Mouse (Mus musculus) lung, embryonic 14.5 days (tissue): ENCODE data around the gene Fam50b. TPM values are rescaled to one million over a fixed set of nuclear protein-coding genes. Genes with fewer than 3 reads are reported as not detected.

Source experiments
- ATAC-seq: fragments of 200-750 bp; cut with Nextera tagmentation; 2 replicates; pipeline ENCODE4 v1.8.0; 2017; ENCODE audit warnings: mild to moderate bottlenecking, moderate TSS enrichment, moderate library complexity; ENCODE audit not compliant: insufficient read depth
- DNase-seq: peaks from one replicate; pipeline ENCODE4 v3.0.0-alpha.2; 2015
- H3K27ac ChIP-seq: fragments of 300-500 bp; sonication (generic); 2 replicates; pipeline ENCODE4 v1.5.1; 2014; ENCODE audit warnings: low read depth, mild to moderate bottlenecking, moderate library complexity
- H3K27me3 ChIP-seq: fragments of 300-500 bp; sonication (generic); 2 replicates; pipeline ENCODE4 v1.6.1; 2014; ENCODE audit warnings: low read length, control low read depth; ENCODE audit not compliant: insufficient read depth
- H3K36me3 ChIP-seq: fragments of 300-500 bp; sonication (generic); 2 replicates; pipeline ENCODE4 v1.6.1; 2014; ENCODE audit warnings: control low read depth; ENCODE audit not compliant: insufficient read depth
- H3K4me1 ChIP-seq: fragments of 300-500 bp; sonication (generic); 2 replicates; pipeline ENCODE4 v1.6.1; 2014; ENCODE audit warnings: antibody characterized with exemption, control low read depth; ENCODE audit not compliant: insufficient read depth
- H3K4me2 ChIP-seq: fragments of 300-500 bp; sonication (generic); 2 replicates; pipeline ENCODE4 v1.6.1; 2014; ENCODE audit warnings: mild to moderate bottlenecking
- H3K4me3 ChIP-seq: fragments of 300-500 bp; sonication (generic); 2 replicates; pipeline ENCODE4 v1.5.1; 2014; ENCODE audit warnings: low read depth, low read length
- H3K9ac ChIP-seq: fragments of 300-500 bp; sonication (generic); 2 replicates; pipeline ENCODE4 v1.6.1; 2014
- H3K9me3 ChIP-seq: fragments of 300-500 bp; sonication (generic); 2 replicates; pipeline ENCODE4 v1.6.1; 2016; ENCODE audit warnings: low read depth, low read length, control low read depth
- CTCF ChIP-seq: IDR thresholded peaks from 2 replicates; pipeline ENCODE4 v1.5.1; 2016; ENCODE audit warnings: antibody characterized with exemption, low read depth
- WGBS: fragments of 180-500 bp; shearing (Covaris S2); extraction: QIAGEN DNeasy Blood & Tissue Kit; methylation state at CpG from one replicate; pipeline ENCODE4 v1.1.7; 2014; 5-methylcytosine and 5-hydroxymethylcytosine counted together
- polyA plus RNA-seq: library from polyadenylated mRNA; unstranded; fragments of >200 nt; fragmentation: Nextera tagmentation; extraction: Ambion mirVana; gene quantifications from 2 replicates; pipeline ENCODE4 v1.2.1, GENCODE M21; 2014

The Fam50b gene
- polyA plus RNA-seq, 1 experiment from 2014 or later = not detected

DNA sequence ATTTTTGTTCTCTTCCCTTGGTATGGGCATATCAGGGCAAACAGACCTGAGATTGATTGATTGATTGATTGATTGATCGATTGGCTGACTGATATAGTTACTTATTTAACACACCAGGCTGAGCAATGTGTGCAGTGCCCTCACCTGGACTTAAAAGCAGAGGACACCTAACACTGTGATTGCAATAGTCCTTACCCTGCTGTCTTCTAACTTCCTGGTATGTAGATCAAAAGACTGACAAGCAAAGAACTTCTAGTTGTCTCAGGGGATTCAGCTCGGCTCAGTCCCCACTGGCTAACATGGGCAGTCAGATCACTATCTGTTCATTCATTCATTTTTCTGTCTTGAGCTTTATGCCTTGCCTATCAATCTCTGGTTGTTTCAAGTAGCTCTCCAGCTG is 31.3 kb upstream of the Fam50b start:
- WGBS = 46% methylated on average over 2 of the region's 2 CpGs
- no peak for ATAC-seq

DNA sequence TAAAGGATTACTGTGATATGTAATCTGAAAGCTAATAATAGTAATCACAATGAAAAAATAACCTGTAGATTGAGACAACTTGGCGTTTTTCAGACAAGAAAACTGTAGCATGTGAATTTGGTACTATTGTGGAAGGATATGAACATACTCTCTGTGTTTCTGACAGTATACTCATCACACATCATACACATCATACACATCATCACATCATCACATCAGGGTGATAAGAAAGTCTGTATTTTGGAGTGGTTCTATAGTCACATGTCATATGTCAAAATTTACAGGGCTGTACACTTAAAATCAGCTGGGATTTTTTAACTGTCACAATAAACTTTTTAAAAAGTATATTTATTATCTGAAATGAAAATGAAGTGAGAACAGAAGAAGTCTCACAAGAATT is 30.9 kb upstream of the Fam50b start:
- ATAC-seq (peak; percentile 56; the same call in 1 of the 2 replicates), DNase-seq (peak; percentile 66)
- Histone ChIP-seq H3K4me1 (no peaks in the 10 kb centered on the region), H3K9ac (no peak overlapping the region), H3K27ac (no peak overlapping the region), H3K36me3 (no peaks in the 10 kb centered on the region), H3K4me2 (no peak overlapping the region), H3K4me3 (no peak overlapping the region), H3K27me3 (no peaks in the 10 kb centered on the region), H3K9me3 (no peaks in the 10 kb centered on the region)
- no peak for TF ChIP-seq CTCF
- WGBS = 51% methylated on average over 1 of the region's 1 CpGs

More for the DNA sequence above, 31.3 kb upstream of the Fam50b start:
- Histone ChIP-seq H3K4me1 (no peaks in the 10 kb centered on the region), H3K27me3 (no peaks in the 10 kb centered on the region), H3K9ac (no peak overlapping the region), H3K36me3 (no peaks in the 10 kb centered on the region), H3K4me3 (no peak overlapping the region), H3K9me3 (no peaks in the 10 kb centered on the region), H3K4me2 (no peak overlapping the region), H3K27ac (no peak overlapping the region)
- TF ChIP-seq CTCF = no peak
- no peak for DNase-seq

DNA sequence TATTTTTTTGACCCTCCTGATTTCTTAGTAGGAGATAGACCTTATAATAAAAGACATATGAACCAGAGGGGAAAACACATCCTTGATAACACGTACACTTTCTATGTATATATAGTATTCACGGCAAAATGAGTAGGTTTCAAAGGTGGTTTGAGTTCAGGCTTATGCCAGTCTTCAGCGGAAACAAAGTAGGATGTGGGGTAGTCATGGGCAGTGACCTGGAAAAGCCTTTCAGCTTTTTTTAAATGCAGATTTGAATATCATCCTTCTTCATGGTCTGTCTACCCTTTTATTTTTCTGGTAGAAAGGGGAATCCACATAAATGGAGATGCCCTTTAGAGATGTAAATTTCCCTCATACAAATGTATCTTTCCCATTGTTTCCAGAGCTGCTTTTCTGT is 29.8 kb upstream of the Fam50b start:
- no peak overlapping the region for H3K27ac ChIP-seq
- ATAC-seq (no peak), DNase-seq (no peak)
- no peaks in the 10 kb centered on the region for H3K9me3 ChIP-seq
- no peak for TF ChIP-seq CTCF
- 84% methylated on average over 3 of the region's 3 CpGs for WGBS
- H3K9ac ChIP-seq = no peak overlapping the region
- no peaks in the 10 kb centered on the region for H3K36me3 ChIP-seq
- 0 out of 2 replicates have a peak, but pooled peaks cover 5% of the 10 kb centered on the region for H3K4me1 ChIP-seq
- no peak overlapping the region for H3K4me2 ChIP-seq
- H3K27me3 ChIP-seq = no peaks in the 10 kb centered on the region
- H3K4me3 ChIP-seq = no peak overlapping the region

DNA sequence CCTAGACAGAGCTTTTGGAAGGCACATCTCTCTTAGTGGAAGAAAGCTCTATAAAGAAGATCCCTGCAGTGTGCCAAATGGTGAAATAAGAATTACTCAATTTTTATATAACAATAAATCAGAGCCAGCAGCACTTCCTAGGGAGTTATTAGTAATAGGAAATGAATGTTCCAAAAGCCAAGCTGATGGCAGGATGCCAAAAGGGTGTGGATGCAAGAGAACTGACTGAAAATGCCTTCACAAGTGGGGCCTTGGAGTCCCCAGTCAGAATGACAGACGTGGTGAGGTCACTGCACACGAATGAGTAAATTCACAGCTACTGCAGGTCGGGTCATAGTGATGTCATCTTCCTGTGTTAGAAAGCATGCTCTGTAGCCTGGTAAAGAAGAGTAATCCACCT is 25.7 kb upstream of the Fam50b start:
- no peak overlapping the region for H3K4me3 ChIP-seq
- TF ChIP-seq CTCF = no peak
- no peak overlapping the region for H3K9ac ChIP-seq
- ATAC-seq (peak; percentile 64), DNase-seq (peak; percentile 93)
- 22% methylated on average over 3 of the region's 3 CpGs for WGBS
- no peaks in the 10 kb centered on the region for H3K9me3 ChIP-seq
- H3K4me1 ChIP-seq = 0 out of 2 replicates have a peak, but pooled peaks cover 5% of the 10 kb centered on the region
- H3K27me3 ChIP-seq = no peaks in the 10 kb centered on the region
- no peaks in the 10 kb centered on the region for H3K36me3 ChIP-seq
- H3K27ac ChIP-seq = no peak overlapping the region
- no peak overlapping the region for H3K4me2 ChIP-seq

DNA sequence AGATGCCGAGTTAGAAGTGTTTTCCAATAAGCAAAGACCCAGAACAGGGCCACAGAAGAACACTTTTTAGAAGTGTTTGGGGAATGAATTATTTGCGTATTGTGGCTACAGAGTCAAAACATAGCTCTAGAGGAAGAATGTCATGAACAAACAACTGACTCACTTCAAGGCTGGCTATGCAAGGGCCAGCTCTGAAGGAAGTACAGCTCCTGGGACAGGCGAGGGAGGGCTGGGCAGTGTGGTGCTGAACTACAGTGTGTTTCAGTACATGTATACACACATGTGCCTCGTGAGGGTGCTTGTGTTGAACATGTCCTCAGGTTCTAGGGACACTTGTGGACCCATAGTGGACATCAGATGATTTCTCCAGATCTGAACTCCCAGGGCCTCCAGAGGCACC is 25.1 kb upstream of the Fam50b start:
- Histone ChIP-seq H3K4me1 (0 out of 2 replicates have a peak, but pooled peaks cover 5% of the 10 kb centered on the region), H3K36me3 (no peaks in the 10 kb centered on the region), H3K9ac (no peak overlapping the region), H3K27me3 (no peaks in the 10 kb centered on the region), H3K4me3 (no peak overlapping the region), H3K4me2 (no peak overlapping the region), H3K27ac (no peak overlapping the region), H3K9me3 (no peaks in the 10 kb centered on the region)
- DNase-seq (no peak), ATAC-seq (no peak)
- TF ChIP-seq CTCF = no peak
- 75% methylated on average over 4 of the region's 4 CpGs for WGBS

DNA sequence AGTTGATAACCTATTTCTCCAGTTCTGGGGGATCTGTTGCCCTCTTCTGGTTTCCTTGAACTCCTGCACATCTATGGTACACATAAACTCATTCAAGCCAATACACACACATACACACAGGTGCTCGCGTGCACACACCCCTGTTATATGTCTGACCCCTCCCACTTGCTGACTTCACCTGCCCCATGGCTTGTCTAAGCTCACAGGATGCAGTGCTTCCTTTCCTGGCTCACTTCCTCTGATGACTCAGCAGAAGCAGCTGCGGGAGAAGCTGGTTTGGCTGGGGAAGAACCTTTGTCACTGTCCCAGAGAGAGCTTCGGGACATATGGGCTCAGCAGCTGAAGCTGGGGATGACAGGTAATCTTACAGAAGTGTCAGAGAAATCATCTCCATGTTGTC is 23.2 kb upstream of the Fam50b start:
- peaks cover 13% of the 10 kb centered on the region; the same call in 1 of the 2 replicates for H3K4me1 ChIP-seq
- no peak overlapping the region for H3K27ac ChIP-seq
- 69% methylated on average over 4 of the region's 4 CpGs for WGBS
- H3K4me3 ChIP-seq = no peak overlapping the region
- DNase-seq (no peak), ATAC-seq (no peak)
- H3K9me3 ChIP-seq = no peaks in the 10 kb centered on the region
- H3K4me2 ChIP-seq = no peak overlapping the region
- no peak for TF ChIP-seq CTCF
- H3K36me3 ChIP-seq = no peaks in the 10 kb centered on the region
- H3K9ac ChIP-seq = no peak overlapping the region
- no peaks in the 10 kb centered on the region for H3K27me3 ChIP-seq

DNA sequence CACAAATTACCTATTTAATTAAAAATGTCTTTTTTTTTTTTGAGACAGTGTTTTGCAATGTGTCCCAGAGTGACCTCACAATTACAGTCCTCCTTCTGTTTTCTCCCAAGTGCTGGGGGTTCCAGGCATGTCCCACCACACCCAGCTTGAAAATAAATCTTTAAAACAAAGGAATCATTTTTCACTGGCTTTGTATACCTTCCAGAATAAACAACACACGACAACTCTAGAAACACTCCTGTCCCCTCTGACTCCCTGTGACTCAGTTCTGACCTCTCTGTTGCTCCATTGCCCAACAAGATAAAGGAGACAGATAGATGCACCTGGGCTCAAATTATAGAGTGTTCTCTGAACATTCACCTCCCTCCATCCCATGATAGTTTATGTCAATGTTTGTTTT is 21.8 kb upstream of the Fam50b start:
- H3K4me3 ChIP-seq = no peak overlapping the region
- WGBS = 6% methylated on average over 1 of the region's 1 CpGs
- no peak overlapping the region for H3K9ac ChIP-seq
- no peak for ATAC-seq
- no peak for TF ChIP-seq CTCF
- H3K27ac ChIP-seq = no peak overlapping the region
- H3K9me3 ChIP-seq = no peaks in the 10 kb centered on the region
- no peaks in the 10 kb centered on the region for H3K36me3 ChIP-seq
- DNase-seq = no peak
- no peaks in the 10 kb centered on the region for H3K27me3 ChIP-seq
- no peak overlapping the region for H3K4me2 ChIP-seq
- H3K4me1 ChIP-seq = peaks cover 13% of the 10 kb centered on the region; the same call in 1 of the 2 replicates

DNA sequence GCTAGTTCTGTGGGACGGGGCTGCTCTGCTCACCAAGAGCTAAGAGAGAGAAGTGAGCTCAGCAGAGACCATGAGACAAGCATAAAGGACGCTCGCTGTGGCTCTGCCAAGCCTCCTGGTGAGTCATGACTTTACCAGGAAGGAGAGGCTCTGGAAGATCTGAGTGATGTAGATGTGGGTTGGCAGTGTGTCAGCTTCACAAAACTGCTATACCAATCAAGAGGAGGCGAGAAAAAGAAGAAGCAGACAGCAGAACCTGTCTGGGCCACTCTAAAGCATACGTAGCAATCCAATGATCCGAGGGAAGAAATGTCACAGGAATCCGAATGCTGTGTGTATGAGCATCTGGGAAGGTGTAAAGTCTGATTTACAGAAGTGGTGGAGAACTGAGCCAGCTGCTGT is 19.2 kb upstream of the Fam50b start:
- peak; percentile 70; the same call in 1 of the 2 replicates for ATAC-seq
- 31% methylated on average over 7 of the region's 7 CpGs for whole genome bisulfite sequencing

More for the DNA sequence above, 19.2 kb upstream of the Fam50b start:
- Histone ChIP-seq H3K36me3 (no peaks in the 10 kb centered on the region), H3K4me3 (no peak overlapping the region), H3K9me3 (no peaks in the 10 kb centered on the region), H3K27ac (no peak overlapping the region), H3K4me1 (peaks cover 8% of the 10 kb centered on the region; the same call in 1 of the 2 replicates), H3K27me3 (no peaks in the 10 kb centered on the region), H3K4me2 (no peak overlapping the region), H3K9ac (no peak overlapping the region)
- TF ChIP-seq CTCF = no peak
- peak; percentile 73 for DNase-seq
